Comparison of ENCODE assay signal across 17 mouse cellular contexts in genomic region chr12:30202763-30203162, GRCm38 (mm10).
"Had no signal": no experiment of that assay in that cellular context is flagged by ENCODE, and none has a peak within 500 bp of the region (broad histone marks: within the 10 kb centered on the region; RNA-seq: fewer than 3 reads in every experiment).

No protein-coding gene starts in this region.

- H3K27me3 ChIP-seq: neural tube, embryonic 12.5 days; neural tube, embryonic 13.5 days; stomach, embryonic 15.5 days had no signal

- H3K9me3 ChIP-seq: neural tube, embryonic 12.5 days; neural tube, embryonic 13.5 days; neural tube, embryonic 15.5 days; stomach, embryonic 15.5 days had no signal

- H3K4me2 ChIP-seq: neural tube, embryonic 12.5 days; neural tube, embryonic 13.5 days; neural tube, embryonic 15.5 days; stomach, embryonic 15.5 days had no signal

- H3K36me3 ChIP-seq: neural tube, embryonic 12.5 days; neural tube, embryonic 13.5 days; neural tube, embryonic 15.5 days; stomach, embryonic 15.5 days had no signal

- H3K4me3 ChIP-seq: neural tube, embryonic 12.5 days; neural tube, embryonic 13.5 days; neural tube, embryonic 15.5 days; stomach, embryonic 15.5 days had no signal

- H3K9ac ChIP-seq: neural tube, embryonic 12.5 days; neural tube, embryonic 13.5 days; neural tube, embryonic 15.5 days; stomach, embryonic 15.5 days had no signal

- DNase-seq: retina, postnatal 1 day; right cerebral cortex, adult 18-20 months; right cerebral cortex, postnatal 14 days; right cerebral cortex, postnatal 25 days; right cerebral cortex, postnatal 4 days; spleen, adult 18-20 months; thymus, adult 18-20 months; thymus, adult 2 months; thymus, postnatal 14 days; thymus, postnatal 25 days; thymus, postnatal 36 days; thymus, postnatal 4 days had no signal

- H3K4me1 ChIP-seq: neural tube, embryonic 12.5 days; neural tube, embryonic 15.5 days; stomach, embryonic 15.5 days had no signal

- H3K27ac ChIP-seq: neural tube, embryonic 12.5 days; neural tube, embryonic 13.5 days; neural tube, embryonic 15.5 days; stomach, embryonic 15.5 days; stomach, postnatal 0 days had no signal
